Mouse (Mus musculus) left cerebral cortex, adult 2 months (tissue): ENCODE results near the gene Tmem35b. TPM values are rescaled to one million over a fixed set of nuclear protein-coding genes. Genes with fewer than 3 reads are reported as not detected.
A peak's percentile ranks its signal among the peaks of the same experiment; 100 is the strongest.

Source experiments
- DNase-seq, 2 experiments: peaks; one replicate each; pipeline ENCODE4 v3.0.0; 2021 to 2022; ENCODE audit warnings: low spot score in 2 of 2, mixed read lengths in 1 of 2; ENCODE audit errors: extremely low spot score in 1 of 2
- H3K27ac ChIP-seq: fragments of 200-600 bp; 2 replicates; pipeline ENCODE4 v1.8.1; 2022
- H3K4me3 ChIP-seq: fragments of 200-600 bp; 2 replicates; pipeline ENCODE4 v1.8.1; 2022
- CTCF ChIP-seq: fragments of 200-600 bp; IDR thresholded peaks from 2 replicates; pipeline ENCODE4 v1.8.1; 2022; ENCODE audit warnings: antibody characterized with exemption, mild to moderate bottlenecking, moderate library complexity
- intact Hi-C: fragments of 180-260 bp; cut with DNase I; formaldehyde crosslinking; loops from one replicate; pipeline ENCODE4 v1.15.1; 2025
- total RNA-seq, 2 experiments: library from RNA; stranded (reverse); gene quantifications; 2 replicates each; pipeline ENCODE4 v1.2.3; 2021

Tmem35b gene
- total RNA-seq, 2 experiments from 2014 or later = 4.1 to 4.2 TPM

DNA sequence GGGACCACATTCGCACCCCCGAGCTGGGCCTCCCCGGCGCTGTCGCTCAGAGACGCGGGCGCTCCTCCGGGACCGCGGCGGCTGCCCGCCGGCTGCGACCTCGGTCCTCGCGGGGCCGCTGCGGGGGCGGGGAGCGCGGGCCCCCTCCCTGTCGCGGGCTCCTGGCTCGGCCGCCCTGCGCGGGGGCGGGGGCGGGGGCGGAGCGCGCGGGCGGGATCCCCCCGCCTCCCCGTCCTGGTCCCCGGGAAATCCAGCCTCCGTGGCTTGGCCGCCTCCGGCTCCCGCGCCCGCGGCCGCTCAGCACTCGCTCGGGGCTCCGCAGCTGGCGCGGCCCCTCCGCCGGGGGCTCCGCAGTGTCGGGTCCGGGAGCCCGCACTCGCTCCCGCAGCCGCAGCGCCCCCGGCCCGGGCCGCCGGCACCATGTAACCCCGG is 45.4 kb downstream of the Tmem35b start, which contains the start of gene Dlgap3:
Gene Dlgap3 (plus strand): TSS at position 291 of the 432 bp plus-strand sequence.
- intact Hi-C loops = loop anchor here (2.0 to 5.0 kb wide), 2 partner anchors 42 to 92 kb away; partner anchors contain the start of gene Zmym6
- DNase-seq = peak in 1 of 2 experiments; percentile 63
- no peak for TF ChIP-seq CTCF
- H3K27ac ChIP-seq = peak within 1 kb of the TSS; percentile 99
- H3K4me3 ChIP-seq = peak within 1 kb of the TSS; percentile 77

DNA sequence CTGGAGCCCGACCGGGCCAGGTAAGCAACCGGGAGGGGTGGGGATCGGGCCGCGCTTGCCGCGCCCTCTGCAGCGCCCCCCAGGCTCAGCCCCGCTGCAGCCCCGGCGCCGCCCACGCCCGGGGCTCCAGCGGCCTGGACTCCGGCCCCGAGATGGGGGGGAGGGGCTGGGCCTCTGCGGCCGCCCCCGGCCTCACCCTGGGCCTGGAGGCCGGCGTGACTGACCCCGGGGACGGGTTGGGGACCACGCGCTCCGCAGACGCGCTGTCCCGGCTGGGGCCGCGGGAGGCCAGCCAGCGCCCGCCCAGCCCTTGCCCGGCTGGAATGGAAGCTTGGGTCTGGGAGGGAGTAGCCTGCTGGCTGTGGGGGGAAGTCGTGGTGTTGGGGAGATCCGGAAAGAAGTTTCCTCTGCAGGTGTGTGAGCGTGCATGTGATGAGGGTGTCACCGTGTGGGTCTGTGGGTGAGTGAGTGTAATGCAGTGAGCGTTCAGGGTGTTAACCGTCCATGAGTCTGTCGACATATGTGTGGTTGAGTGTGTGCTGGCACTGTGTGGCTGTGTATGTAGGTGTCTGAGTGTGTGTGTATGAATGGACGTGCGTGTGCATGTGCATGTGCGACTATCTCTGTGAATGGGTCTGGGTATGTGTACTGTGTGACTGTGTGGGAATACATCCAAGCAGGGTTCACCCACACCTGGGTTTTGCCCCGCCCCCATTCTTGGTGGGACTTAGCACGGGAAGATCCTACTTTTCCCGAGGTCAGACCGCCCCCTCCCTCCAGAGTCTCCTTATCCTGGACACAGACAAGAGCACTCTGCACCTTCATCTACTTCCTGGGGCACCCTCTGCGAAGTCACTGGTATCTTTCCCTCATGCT is 46.1 kb downstream of the Tmem35b start:
- Histone ChIP-seq H3K4me3 (peak overlapping the region; percentile 77), H3K27ac (peak overlapping the region; percentile 99)
- TF ChIP-seq CTCF = no peak; the same call in 1 of the 2 replicates
- intact Hi-C loops = loop anchor here (2.0 to 5.0 kb wide), 3 partner anchors 42 to 93 kb away; partner anchors contain the start of gene Zmym6
- DNase-seq = peak in 1 of 2 experiments; percentile 54

DNA sequence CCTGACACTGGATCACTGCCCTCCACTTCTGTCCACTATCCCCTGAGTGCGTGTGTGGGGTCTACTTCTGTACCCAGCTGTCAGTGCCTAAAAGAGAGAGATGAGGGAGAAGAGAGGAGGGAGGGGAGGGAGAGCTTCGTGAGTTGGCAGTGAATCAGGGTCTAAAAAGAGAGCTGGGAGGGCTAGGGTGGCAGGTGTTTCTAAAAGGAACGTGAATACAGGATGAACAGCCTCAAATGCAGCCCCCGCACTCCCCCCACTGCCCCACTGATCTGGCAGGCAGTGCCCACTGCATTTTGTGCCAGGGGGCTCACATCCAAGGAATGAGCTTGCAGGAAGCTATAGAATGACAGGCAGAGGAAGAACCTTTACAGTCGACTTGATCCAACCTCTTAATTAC is 47.4 kb downstream of the Tmem35b start:
- H3K4me3 ChIP-seq = peak overlapping the region; percentile 77

DNA sequence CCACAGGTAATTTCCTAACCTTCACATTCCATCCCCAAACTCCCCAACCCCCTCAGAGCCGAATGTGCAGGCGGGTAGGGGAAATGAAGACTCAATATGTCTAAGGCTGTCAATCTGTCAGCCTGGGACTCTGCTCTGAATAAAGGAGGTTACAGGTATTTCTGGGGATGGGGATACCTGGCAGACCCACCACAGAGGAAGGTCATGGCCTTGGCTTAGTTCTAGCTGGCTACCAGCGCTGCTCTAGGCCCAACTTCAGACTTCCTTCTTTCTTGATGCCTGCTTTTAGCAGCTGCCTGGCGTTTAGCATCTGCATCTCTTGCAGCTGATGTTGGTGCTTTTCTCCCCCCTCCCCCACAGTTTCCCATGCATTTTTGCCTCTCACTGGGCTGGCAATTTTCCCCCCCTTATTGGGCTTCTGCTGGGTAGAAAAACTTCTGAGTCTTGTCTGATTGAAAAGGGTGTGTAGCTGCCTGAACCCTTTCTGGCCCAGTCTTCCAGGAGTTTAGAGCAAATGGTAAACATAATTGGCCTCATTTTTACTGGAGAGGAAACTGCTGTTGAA is 47.9 kb downstream of the Tmem35b start:
- peak overlapping the region; percentile 77 for H3K4me3 ChIP-seq
- intact Hi-C loops = loop anchor here (2.0 kb wide), 1 partner anchor 63 kb away; no protein-coding TSS in a partner anchor
- no peak for DNase-seq
- H3K27ac ChIP-seq = peak overlapping the region; percentile 99
- no peak for TF ChIP-seq CTCF

More for the DNA sequence above, 47.4 kb downstream of the Tmem35b start:
- no peak for TF ChIP-seq CTCF
- DNase-seq = peak; percentile 65 to 76
- intact Hi-C loops = loop anchor here (2.0 kb wide), 1 partner anchor 64 kb away; no protein-coding TSS in a partner anchor
- peak overlapping the region; percentile 99 for H3K27ac ChIP-seq

DNA sequence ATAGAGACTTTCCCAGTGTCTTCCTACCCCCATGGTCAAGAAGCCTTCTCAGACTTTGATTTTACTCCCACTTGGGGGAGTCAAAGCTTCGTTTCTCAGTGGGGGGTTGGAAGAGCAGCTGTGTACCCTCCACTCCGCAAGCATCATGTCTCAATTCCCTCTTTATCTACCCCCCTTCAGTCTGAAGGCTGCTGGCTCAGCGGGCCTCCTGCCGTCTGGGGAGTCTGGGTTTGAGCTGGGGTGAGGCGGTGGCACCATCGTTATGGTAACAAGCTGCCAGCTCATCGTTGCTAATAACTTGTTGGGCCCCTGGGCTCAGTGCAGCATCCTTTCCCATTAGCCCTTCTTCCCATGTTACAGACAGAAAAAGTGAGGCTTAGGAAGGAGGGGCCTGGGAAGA is 48.6 kb downstream of the Tmem35b start:
- no peak for TF ChIP-seq CTCF
- intact Hi-C loops = loop anchor here (1.0 kb wide), 1 partner anchor 31 kb away; no protein-coding TSS in a partner anchor
- H3K27ac ChIP-seq = peak overlapping the region; percentile 94
- peak overlapping the region; percentile 47 for H3K4me3 ChIP-seq
- no peak for DNase-seq

DNA sequence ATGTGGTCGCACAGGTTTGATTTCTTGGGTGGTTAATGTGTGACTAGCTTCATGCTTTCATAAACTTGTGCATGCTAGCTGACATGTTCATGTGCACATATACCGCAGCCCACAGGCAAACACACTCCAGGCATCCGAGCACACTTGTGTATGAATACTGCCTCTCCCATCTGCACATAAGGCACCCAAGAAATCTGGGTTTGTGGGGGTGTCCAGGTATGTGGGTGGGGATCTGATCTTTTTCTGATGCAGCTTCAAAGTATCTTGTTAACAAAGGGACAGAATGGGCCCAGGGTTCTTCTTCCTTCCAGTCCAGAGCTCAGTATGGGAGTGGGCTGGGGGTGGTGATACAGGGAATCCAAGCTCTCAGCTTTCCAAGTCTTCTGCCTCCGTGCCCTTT is 49.1 kb downstream of the Tmem35b start:
- H3K4me3 ChIP-seq = peak overlapping the region; percentile 47
- no peak for TF ChIP-seq CTCF
- DNase-seq = peak in 1 of 2 experiments; percentile 61
- intact Hi-C loops = loop anchor here (1.0 kb wide), 1 partner anchor 31 kb away; no protein-coding TSS in a partner anchor
- peak overlapping the region; percentile 94 for H3K27ac ChIP-seq

DNA sequence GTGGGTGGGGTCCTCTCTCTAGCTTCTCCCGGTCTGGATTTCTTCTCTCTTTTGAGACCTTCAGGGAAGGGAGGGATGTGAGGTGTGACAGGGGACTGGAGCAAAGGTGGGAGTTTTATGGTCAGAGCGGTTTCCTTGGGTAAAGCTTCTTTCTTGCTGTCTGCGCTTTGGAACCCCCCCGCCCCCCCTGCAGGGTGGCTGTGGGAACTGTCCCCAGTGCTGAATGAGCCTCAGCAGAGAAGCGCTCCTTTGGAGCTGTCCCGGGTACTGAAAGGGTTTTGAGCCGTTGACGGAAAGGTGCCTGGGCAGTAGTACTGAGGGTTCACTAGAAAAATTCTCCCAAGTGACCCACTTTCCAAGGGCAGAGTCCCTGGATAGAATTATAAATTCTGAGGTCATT is 50.0 kb downstream of the Tmem35b start:
- H3K4me3 ChIP-seq = peak overlapping the region; percentile 47
- DNase-seq = no peak
- peak overlapping the region; percentile 94 for H3K27ac ChIP-seq
- peak; percentile 24 for TF ChIP-seq CTCF
- intact Hi-C loops = no loop called here

DNA sequence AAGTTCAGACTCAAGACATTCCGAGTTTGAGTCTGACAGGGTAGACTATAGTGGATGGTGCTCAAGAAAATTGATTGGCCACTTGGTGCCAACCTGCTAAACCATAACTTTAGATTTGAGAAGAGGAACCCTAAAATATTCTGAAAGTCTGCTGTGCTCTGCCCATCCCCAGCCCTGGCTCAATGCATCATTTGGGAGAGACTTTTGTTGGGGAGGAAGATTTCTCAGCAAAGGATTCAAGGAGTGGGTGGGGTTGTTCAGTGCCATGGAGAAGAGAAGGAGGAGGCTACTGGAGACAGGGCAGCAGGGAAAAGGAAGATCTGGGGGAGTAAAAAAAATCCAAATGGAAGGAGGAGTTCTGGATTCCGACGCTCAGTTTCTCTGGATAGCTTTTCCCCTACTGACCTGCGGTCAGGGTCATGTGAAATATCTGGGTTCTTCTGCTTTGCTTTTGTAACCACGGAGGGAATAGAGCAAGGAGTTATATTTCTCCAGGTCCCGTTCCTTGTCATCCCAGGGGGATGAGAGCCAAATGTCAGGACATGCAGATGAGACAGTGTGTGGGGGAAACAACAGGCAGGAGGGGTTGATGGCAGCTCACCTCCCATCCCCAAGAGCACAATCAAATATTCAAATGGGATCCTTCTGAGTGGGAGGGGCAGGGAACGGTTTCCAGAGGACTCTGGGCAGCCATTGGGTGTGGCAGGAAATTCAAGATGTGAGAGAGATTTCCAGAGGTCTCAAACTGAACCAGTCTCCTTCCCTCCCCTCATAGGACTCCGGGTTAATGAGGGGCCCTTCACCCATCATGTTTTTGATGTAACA is 50.8 kb downstream of the Tmem35b start:
- DNase-seq = peak in 1 of 2 experiments; percentile 50
- peak overlapping the region; percentile 47 for H3K4me3 ChIP-seq
- TF ChIP-seq CTCF = no peak
- peak overlapping the region; percentile 94 for H3K27ac ChIP-seq
- intact Hi-C loops = no loop called here

DNA sequence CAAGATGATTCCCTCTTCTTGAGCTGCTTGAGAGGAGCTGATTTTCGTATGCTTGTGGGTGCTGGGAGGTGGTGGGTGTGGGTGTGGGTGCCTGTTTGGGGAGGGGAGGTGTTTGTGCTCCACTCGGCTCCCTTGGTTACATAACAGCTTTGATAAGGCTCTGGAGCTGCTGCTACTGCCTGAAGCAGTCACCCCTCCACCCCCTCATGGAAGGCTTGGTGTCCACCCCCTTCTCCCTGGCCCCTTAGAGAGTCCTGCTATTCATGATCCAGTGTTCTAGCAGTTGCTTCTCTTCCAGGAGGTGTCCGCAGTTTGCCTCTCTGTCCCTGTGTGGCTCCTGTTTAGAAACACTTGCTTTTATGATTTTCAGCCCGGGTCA is 51.4 kb downstream of the Tmem35b start:
- peak overlapping the region; percentile 94 for H3K27ac ChIP-seq
- peak in 1 of 2 experiments; percentile 61 for DNase-seq
- no peak for TF ChIP-seq CTCF
- intact Hi-C loops = no loop called here
- H3K4me3 ChIP-seq = peak overlapping the region; percentile 47

DNA sequence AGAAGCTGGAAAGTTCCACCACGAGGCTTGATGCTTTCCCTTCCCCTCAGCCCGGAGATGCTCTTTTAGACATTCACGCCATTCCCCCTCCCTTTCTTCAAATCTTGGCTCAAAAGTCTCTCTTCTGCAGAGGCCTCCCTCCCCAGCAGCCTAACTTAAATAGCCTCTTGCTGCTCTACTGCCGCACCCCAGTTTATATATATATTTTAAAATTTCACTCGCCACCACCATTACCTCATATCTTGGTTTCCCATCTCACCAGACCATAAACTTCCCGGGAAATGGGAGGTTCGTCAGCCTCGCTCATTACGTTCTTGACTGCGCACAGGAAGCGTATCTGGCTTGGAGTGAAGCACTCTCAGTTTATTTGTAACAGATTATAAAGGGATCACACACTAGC is 54.5 kb downstream of the Tmem35b start:
- no peak for TF ChIP-seq CTCF
- intact Hi-C loops = no loop called here
- peak overlapping the region; percentile 87 for H3K27ac ChIP-seq
- H3K4me3 ChIP-seq = no peak overlapping the region
- DNase-seq = no peak

DNA sequence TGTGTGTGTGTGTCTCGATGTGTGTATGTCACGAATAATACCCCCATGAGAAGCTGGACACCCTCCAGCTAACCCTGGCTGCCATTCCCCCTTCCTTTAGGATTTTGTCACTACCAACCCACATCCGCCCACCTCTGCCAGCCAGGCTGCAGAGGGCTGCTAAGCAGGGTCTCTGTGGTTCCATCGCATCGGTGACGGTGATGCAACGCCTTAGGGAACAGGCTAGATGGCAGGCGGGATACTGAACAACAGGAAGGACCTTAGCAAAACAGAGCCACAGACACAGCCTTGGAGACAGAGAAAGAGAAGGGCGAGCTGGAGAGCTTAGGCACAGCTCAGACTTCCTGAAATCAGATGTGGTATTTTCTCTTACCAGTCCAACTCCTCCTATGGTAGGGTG is 55.2 kb downstream of the Tmem35b start:
- TF ChIP-seq CTCF = no peak
- Histone ChIP-seq H3K27ac (peak overlapping the region; percentile 87), H3K4me3 (peak overlapping the region; percentile 23; the same call in 1 of the 2 replicates)
- intact Hi-C loops = no loop called here
- peak in 1 of 2 experiments; percentile 48 for DNase-seq

Other genes starting within 250 kb of the Tmem35b start
- 10 to 100 TPM; 46.3 to 59.0 TPM for gene Zmym4, start 155.6 kb upstream of the Tmem35b start, total RNA-seq
- 100 to 1,000 TPM; 243 to 256 TPM for gene Sfpq, start 102.4 kb upstream of the Tmem35b start, total RNA-seq
- 10 to 100 TPM; 14.4 to 15.9 TPM for gene Zmym1, start 62.5 kb upstream of the Tmem35b start, total RNA-seq
- 10 to 100 TPM; 31.8 to 35.8 TPM for gene Zmym6, start 46.3 kb upstream of the Tmem35b start, total RNA-seq
- 100 to 1,000 TPM; 372 to 403 TPM for gene Dlgap3, start 45.5 kb downstream of the Tmem35b start, total RNA-seq
- 10 to 100 TPM; 52.1 to 54.0 TPM for gene Smim12, start 120.1 kb downstream of the Tmem35b start, total RNA-seq
- gene Gja4, start 190.3 kb downstream of the Tmem35b start, total RNA-seq = 1 to 10 TPM; 4.1 to 4.5 TPM
- gene Gjb3, start 207.2 kb downstream of the Tmem35b start, total RNA-seq = under 1 TPM in 1 of 2 experiments, not detected in 1; 0.21 TPM
- gene Gjb4, start 230.4 kb downstream of the Tmem35b start, total RNA-seq = not detected
- gene Gjb5, start 234.5 kb downstream of the Tmem35b start, total RNA-seq = under 1 TPM in 1 of 2 experiments, not detected in 1; 0.20 TPM